Mouse (Mus musculus) heart, postnatal 0 days (tissue): Measurements from ENCODE around the gene Ascc2. TPM values are rescaled to one million over a fixed set of nuclear protein-coding genes. Genes with fewer than 3 reads are reported as not detected.
A peak's percentile ranks its signal among the peaks of the same experiment; 100 is the strongest.

Experiments used
- ATAC-seq: fragments of 200-750 bp; cut with Nextera tagmentation; 2 replicates; pipeline ENCODE4 v1.8.0; 2017; ENCODE audit warnings: low read depth, moderate number of reproducible peaks, moderate library complexity; ENCODE audit not compliant: insufficient read depth
- DNase-seq: peaks from one replicate; pipeline ENCODE4 v3.0.0-alpha.2; 2016; ENCODE audit warnings: low spot score
- H3K27ac ChIP-seq: fragments of 300-500 bp; sonication (generic); 2 replicates; pipeline ENCODE4 v1.5.1; 2014; ENCODE audit warnings: low read depth, mild to moderate bottlenecking
- H3K27me3 ChIP-seq: fragments of 300-500 bp; sonication (generic); 2 replicates; pipeline ENCODE4 v1.6.1; 2014; ENCODE audit warnings: low read length, mixed read lengths; ENCODE audit not compliant: control insufficient read depth, insufficient read depth
- H3K36me3 ChIP-seq: fragments of 300-500 bp; sonication (generic); replicated peaks from 2 replicates; pipeline ENCODE4 v1.6.1; 2014; ENCODE audit warnings: low read length, mixed read lengths; ENCODE audit not compliant: control insufficient read depth, insufficient read depth
- H3K4me1 ChIP-seq: fragments of 300-500 bp; sonication (generic); 2 replicates; pipeline ENCODE4 v1.6.1; 2014; ENCODE audit warnings: antibody characterized with exemption; ENCODE audit not compliant: control insufficient read depth, insufficient read depth
- H3K4me2 ChIP-seq: fragments of 300-500 bp; sonication (generic); 2 replicates; pipeline ENCODE4 v1.6.1; 2014; ENCODE audit warnings: low read depth, mild to moderate bottlenecking, low read length, moderate library complexity
- H3K4me3 ChIP-seq: fragments of 300-500 bp; sonication (generic); 2 replicates; pipeline ENCODE4 v1.5.1; 2014; ENCODE audit warnings: low read depth, low read length
- H3K9ac ChIP-seq: fragments of 300-500 bp; sonication (generic); replicated peaks from 2 replicates; pipeline ENCODE4 v1.6.1; 2014; ENCODE audit warnings: low read depth, low read length, mixed read lengths
- H3K9me3 ChIP-seq: fragments of 300-500 bp; sonication (generic); replicated peaks from 2 replicates; pipeline ENCODE4 v1.6.1; 2016; ENCODE audit warnings: low read length; ENCODE audit not compliant: control insufficient read depth
- CTCF ChIP-seq: IDR thresholded peaks from 2 replicates; pipeline ENCODE4 v1.5.1; 2016; ENCODE audit warnings: antibody characterized with exemption, control low read depth, low read depth
- EP300 ChIP-seq: IDR thresholded peaks from 2 replicates; pipeline ENCODE4 v1.6.1; 2016; ENCODE audit warnings: antibody characterized with exemption, low read depth
- WGBS: fragments of 180-500 bp; shearing (Covaris S2); extraction: QIAGEN DNeasy Blood & Tissue Kit; methylation state at CpG from one replicate; pipeline ENCODE4 v1.1.7; 2014; 5-methylcytosine and 5-hydroxymethylcytosine counted together
- polyA plus RNA-seq: library from polyadenylated mRNA; unstranded; fragments of >200 nt; fragmentation: Nextera tagmentation; extraction: Ambion mirVana; gene quantifications from 2 replicates; pipeline ENCODE4 v1.2.1, GENCODE M21; 2015
- total RNA-seq: library from RNA; depleted of rRNA; stranded (reverse); fragments of >200 nt; gene quantifications from 2 replicates; pipeline ENCODE4 v1.2.3, GENCODE M21; 2014; ENCODE audit warnings: low replicate concordance

Ascc2 gene
- total and polyA plus RNA-seq, 2 experiments from 2014 or later, result 10.6 to 13.6 TPM

DNA sequence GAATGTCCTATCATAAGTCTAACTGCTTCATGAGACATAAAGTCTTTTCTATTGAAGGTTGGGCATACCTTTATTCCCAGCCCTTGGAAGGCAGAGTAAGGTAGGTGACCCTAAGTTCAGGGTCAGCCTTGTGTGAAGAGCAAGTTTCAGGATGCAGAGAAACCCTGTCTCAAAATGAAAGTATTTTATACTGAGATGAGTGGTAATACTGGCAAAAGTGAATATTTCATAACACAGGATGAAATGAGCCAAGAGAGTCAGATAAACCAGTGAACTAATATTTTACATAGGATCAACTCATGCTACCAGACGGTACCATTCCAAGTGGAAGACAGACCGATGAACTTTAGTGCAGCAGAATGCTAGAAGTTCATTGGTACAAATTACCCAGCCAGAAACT lies 39.1 kb upstream of the Ascc2 start:
- no peak for ATAC-seq

DNA sequence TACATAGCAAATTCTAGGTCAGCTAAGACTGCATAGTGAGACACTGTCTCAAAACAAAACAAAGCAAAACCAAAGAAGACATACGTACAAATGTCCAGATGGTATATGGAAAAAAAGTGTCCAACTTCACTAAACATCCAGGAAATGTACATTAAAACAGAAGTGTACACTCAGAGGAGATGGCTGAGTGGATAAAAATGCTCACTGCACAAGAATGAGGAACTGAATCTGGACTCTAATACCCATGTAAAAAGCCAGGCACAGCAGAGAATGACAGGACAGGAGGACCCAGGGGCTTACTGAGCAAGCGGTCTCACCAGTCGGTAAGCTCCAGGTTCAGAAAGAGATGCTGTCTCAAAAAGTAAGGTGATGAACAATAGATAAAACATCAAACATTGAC lies 37.6 kb upstream of the Ascc2 start:
- no peak for TF ChIP-seq EP300
- no peak for TF ChIP-seq CTCF
- Histone ChIP-seq H3K4me3 (no peak overlapping the region), H3K4me1 (peaks cover 20% of the 10 kb centered on the region), H3K4me2 (no peak overlapping the region), H3K27me3 (no peaks in the 10 kb centered on the region), H3K27ac (no peak overlapping the region), H3K9me3 (no peaks in the 10 kb centered on the region), H3K36me3 (no peaks in the 10 kb centered on the region), H3K9ac (no peak overlapping the region)
- WGBS, result 91% methylated on average over 3 of the region's 3 CpGs
- DNase-seq, result no peak
- ATAC-seq, result no peak

More for the DNA sequence above, 39.1 kb upstream of the Ascc2 start:
- no peak for DNase-seq
- no peak for TF ChIP-seq CTCF
- TF ChIP-seq EP300, result no peak
- Histone ChIP-seq H3K27me3 (no peaks in the 10 kb centered on the region), H3K9me3 (no peaks in the 10 kb centered on the region), H3K27ac (no peak overlapping the region), H3K9ac (no peak overlapping the region), H3K4me2 (no peak overlapping the region), H3K4me3 (no peak overlapping the region), H3K36me3 (no peaks in the 10 kb centered on the region), H3K4me1 (peaks cover 6% of the 10 kb centered on the region)
- WGBS, result 81% methylated on average over 2 of the region's 2 CpGs

DNA sequence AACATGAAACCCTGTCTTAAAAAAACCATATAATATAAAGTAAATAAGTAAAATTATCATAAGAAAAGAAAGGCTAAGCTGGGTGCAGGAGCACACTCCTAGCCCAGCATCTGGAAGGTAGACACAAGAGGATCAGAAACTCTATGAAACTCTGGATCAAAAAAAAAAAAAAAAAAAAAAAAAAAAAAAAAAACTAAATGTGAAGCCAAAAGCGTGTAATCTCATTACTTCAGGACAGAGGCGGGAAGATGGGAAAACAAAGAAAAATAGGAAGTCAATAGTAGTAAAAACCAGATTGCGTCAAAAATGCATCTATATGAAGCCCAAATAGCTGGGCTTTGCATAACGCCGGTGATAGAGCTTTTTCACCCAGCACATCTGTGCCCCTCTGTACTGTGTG lies 35.7 kb upstream of the Ascc2 start:
- no peak for ATAC-seq
- no peak for TF ChIP-seq EP300
- TF ChIP-seq CTCF, result no peak
- H3K4me1 ChIP-seq, result peaks cover 28% of the 10 kb centered on the region
- no peaks in the 10 kb centered on the region for H3K9me3 ChIP-seq
- no peak overlapping the region for H3K4me3 ChIP-seq
- H3K27me3 ChIP-seq, result no peaks in the 10 kb centered on the region
- H3K27ac ChIP-seq, result no peak overlapping the region
- no peak overlapping the region for H3K9ac ChIP-seq
- DNase-seq, result no peak
- WGBS, result 89% methylated on average over 5 of the region's 5 CpGs
- no peaks in the 10 kb centered on the region for H3K36me3 ChIP-seq
- no peak overlapping the region for H3K4me2 ChIP-seq

DNA sequence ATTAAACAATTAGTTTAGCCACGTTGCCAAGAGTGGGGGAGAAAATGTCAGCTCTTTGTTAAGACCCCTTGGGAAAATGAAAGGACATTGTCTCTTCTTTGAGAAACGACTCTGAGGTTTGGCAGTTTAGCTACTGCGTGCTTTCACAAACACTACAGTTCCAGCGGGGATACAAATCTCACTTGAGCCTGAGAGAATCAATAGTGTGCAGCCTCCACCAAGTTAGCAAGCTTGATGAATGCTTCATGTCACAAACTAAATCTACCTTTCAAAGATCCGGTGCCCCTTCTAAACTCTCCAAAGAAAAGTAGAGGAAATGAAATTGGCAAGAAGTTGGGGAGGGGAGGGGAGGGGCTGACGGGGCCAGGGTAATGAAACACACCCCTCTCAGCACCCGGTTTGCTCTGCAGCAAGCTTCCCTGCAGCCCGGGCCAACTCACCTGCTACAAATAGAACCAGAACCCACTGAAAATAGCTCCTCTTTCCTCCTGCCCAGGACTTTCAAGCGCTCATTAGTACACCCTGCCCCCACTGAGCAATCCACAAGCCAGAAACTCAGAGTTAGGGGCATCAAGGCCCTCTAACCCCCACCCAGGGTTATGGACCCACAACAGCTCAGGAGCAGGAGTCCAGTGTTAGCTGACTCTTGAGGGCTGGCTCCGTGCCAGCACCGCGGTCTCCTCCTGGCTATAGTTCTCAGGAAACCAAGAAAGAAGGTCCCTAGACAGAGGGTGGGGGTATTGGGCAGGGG lies 34.7 kb upstream of the Ascc2 start:
- 22% methylated on average over 12 of the region's 12 CpGs for WGBS
- ATAC-seq (peak; percentile 74), DNase-seq (peak; percentile 70)
- Histone ChIP-seq H3K4me1 (peaks cover 37% of the 10 kb centered on the region), H3K27me3 (no peaks in the 10 kb centered on the region), H3K36me3 (no peaks in the 10 kb centered on the region), H3K4me2 (peak overlapping the region; percentile 25), H3K9ac (no peak overlapping the region), H3K9me3 (no peaks in the 10 kb centered on the region), H3K27ac (peak overlapping the region; percentile 56), H3K4me3 (no peak overlapping the region)
- TF ChIP-seq EP300 (no peak), CTCF (no peak)

DNA sequence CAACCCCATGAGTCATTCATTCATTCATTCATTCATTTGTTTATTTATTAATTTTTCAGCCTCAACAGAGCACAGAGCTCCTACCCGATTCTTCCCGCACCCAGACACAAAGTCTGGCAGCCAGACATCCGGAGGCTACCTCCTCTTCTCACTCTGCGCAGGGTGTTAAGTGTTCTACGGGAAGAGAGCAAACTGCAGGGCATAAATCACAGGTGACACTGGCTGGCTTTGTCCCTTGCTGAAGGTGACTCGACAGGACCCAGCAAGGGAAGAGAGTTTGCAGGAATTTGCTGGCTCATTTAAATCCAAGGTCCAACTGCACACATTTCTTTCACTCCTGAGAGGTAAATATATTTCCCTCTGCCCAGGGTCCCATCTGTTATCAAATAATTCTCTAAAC lies 33.1 kb upstream of the Ascc2 start:
- 25% methylated on average over 6 of the region's 6 CpGs for WGBS
- TF ChIP-seq CTCF (no peak), EP300 (no peak)
- H3K4me1 ChIP-seq, result peaks cover 38% of the 10 kb centered on the region
- H3K27me3 ChIP-seq, result no peaks in the 10 kb centered on the region
- no peak overlapping the region for H3K4me2 ChIP-seq
- no peaks in the 10 kb centered on the region for H3K9me3 ChIP-seq
- ATAC-seq (no peak), DNase-seq (no peak)
- H3K36me3 ChIP-seq, result no peaks in the 10 kb centered on the region
- no peak overlapping the region for H3K9ac ChIP-seq
- peak overlapping the region; percentile 41 for H3K27ac ChIP-seq
- H3K4me3 ChIP-seq, result no peak overlapping the region

DNA sequence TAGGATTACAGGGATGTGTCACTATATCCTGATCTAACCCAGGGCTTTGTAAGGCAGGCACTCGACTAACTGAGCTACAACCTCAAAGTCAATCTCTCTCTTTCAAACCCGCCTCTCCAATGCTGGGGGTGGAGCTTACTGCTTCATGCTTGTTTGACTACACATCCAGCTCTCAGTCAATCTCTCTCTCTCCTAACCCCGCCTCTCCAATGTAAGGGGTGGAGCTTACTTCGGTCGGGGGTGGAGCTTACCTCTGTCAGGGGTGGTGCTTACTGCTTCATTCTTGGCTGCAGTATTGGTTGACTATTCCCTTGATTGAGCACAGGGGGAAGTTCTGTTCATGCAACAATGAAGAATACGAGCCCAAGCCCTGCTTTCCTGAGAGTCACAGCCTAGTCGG lies 32.1 kb upstream of the Ascc2 start:
- Histone ChIP-seq H3K27me3 (no peaks in the 10 kb centered on the region), H3K27ac (peak overlapping the region; percentile 88), H3K4me3 (no peak overlapping the region), H3K9me3 (no peaks in the 10 kb centered on the region), H3K4me2 (no peak overlapping the region), H3K4me1 (peaks cover 38% of the 10 kb centered on the region), H3K36me3 (no peaks in the 10 kb centered on the region), H3K9ac (no peak overlapping the region)
- no peak for ATAC-seq
- no peak for TF ChIP-seq CTCF
- no peak for TF ChIP-seq EP300
- 55% methylated on average over 7 of the region's 7 CpGs for WGBS
- no peak for DNase-seq
